Mouse (Mus musculus): Measurements from ENCODE around the gene Nanos1. TPM values are rescaled to one million over a fixed set of nuclear protein-coding genes. Genes with fewer than 3 reads are reported as not detected.

Nanos1 gene
- polyA plus RNA-seq (2014; fragmentation: Illumina TruSeq; extraction: RNeasy Lipid Tissue Mini Kit (QIAGEN cat#74804); ENCODE audit: low read depth, low replicate concordance) = 3.2 TPM

GRCm38 (mm10) chr19:60755438-60756191, at the start of gene Nanos1:
TSS of gene Nanos1 (plus strand) at chr19:60755987.

GRCm38 (mm10) chr19:60790551-60791161, 34.9 kb downstream of the Nanos1 start, which contains the start of gene Eif3a:
TSS of gene Eif3a (minus strand) at chr19:60790658.

Other genes starting within 250 kb of the Nanos1 start
- gene Cacul1, start 175.0 kb upstream of the Nanos1 start, polyA plus RNA-seq (2014; fragmentation: Illumina TruSeq; extraction: RNeasy Lipid Tissue Mini Kit (QIAGEN cat#74804); ENCODE audit: low read depth, low replicate concordance) = 253 TPM
- gene Eif3a, start 34.7 kb downstream of the Nanos1 start, polyA plus RNA-seq (2014; fragmentation: Illumina TruSeq; extraction: RNeasy Lipid Tissue Mini Kit (QIAGEN cat#74804); ENCODE audit: low read depth, low replicate concordance) = 161 TPM
- gene Fam45a, start 55.6 kb downstream of the Nanos1 start, polyA plus RNA-seq (2014; fragmentation: Illumina TruSeq; extraction: RNeasy Lipid Tissue Mini Kit (QIAGEN cat#74804); ENCODE audit: low read depth, low replicate concordance) = 277 TPM
- 2.7 TPM for gene Sfxn4, start 105.5 kb downstream of the Nanos1 start, polyA plus RNA-seq (2014; fragmentation: Illumina TruSeq; extraction: RNeasy Lipid Tissue Mini Kit (QIAGEN cat#74804); ENCODE audit: low read depth, low replicate concordance)
- 37.0 TPM for gene Prdx3, start 118.6 kb downstream of the Nanos1 start, polyA plus RNA-seq (2014; fragmentation: Illumina TruSeq; extraction: RNeasy Lipid Tissue Mini Kit (QIAGEN cat#74804); ENCODE audit: low read depth, low replicate concordance)
- gene Grk5, start 133.8 kb downstream of the Nanos1 start, polyA plus RNA-seq (2014; fragmentation: Illumina TruSeq; extraction: RNeasy Lipid Tissue Mini Kit (QIAGEN cat#74804); ENCODE audit: low read depth, low replicate concordance) = 6.8 TPM